Mouse (Mus musculus) kidney, postnatal 0 days (tissue): ENCODE data around the gene Arpc1a. TPM values are rescaled to one million over a fixed set of nuclear protein-coding genes. Genes with fewer than 3 reads are reported as not detected.
A peak's percentile ranks its signal among the peaks of the same experiment; 100 is the strongest.
"Not testable (repeated sequence)": the region's sequence is repeated elsewhere in the genome, so short reads cannot be mapped to it uniquely, and the experiment has no call there.

Experiments
- ATAC-seq: fragments of 200-750 bp; cut with Nextera tagmentation; replicated peaks from 2 replicates; pipeline ENCODE4 v1.8.0; 2017; ENCODE audit warnings: low read depth, moderate number of reproducible peaks, moderate TSS enrichment, moderate library complexity; ENCODE audit not compliant: low FRiP score
- DNase-seq: peaks from one replicate; pipeline ENCODE4 v3.0.0-alpha.2; 2016; ENCODE audit warnings: low spot score
- H3K27ac ChIP-seq: fragments of 300-500 bp; sonication (generic); 2 replicates; pipeline ENCODE4 v1.5.1; 2014; ENCODE audit warnings: mild to moderate bottlenecking
- H3K27me3 ChIP-seq: fragments of 300-500 bp; sonication (generic); 2 replicates; pipeline ENCODE4 v1.6.1; 2014; ENCODE audit warnings: low read length, mixed read lengths; ENCODE audit not compliant: insufficient read depth
- H3K36me3 ChIP-seq: fragments of 300-500 bp; sonication (generic); 2 replicates; pipeline ENCODE4 v1.6.1; 2014; ENCODE audit warnings: low read length, mixed read lengths; ENCODE audit not compliant: insufficient read depth
- H3K4me1 ChIP-seq: fragments of 300-500 bp; sonication (generic); replicated peaks from 2 replicates; pipeline ENCODE4 v1.6.1; 2014; ENCODE audit warnings: antibody characterized with exemption, low read length, mixed read lengths; ENCODE audit not compliant: insufficient read depth
- H3K4me2 ChIP-seq: fragments of 300-500 bp; sonication (generic); 2 replicates; pipeline ENCODE4 v1.6.1; 2014; ENCODE audit warnings: mild to moderate bottlenecking, low read length, moderate library complexity, mixed read lengths
- H3K4me3 ChIP-seq: fragments of 300-500 bp; sonication (generic); replicated peaks from 2 replicates; pipeline ENCODE4 v1.5.1; 2014; ENCODE audit warnings: low read depth, low read length
- H3K9ac ChIP-seq: fragments of 300-500 bp; sonication (generic); 2 replicates; pipeline ENCODE4 v1.6.1; 2014; ENCODE audit warnings: low read depth, low read length
- H3K9me3 ChIP-seq: fragments of 300-500 bp; sonication (generic); replicated peaks from 2 replicates; pipeline ENCODE4 v1.6.1; 2016; ENCODE audit warnings: low read length, inconsistent platforms, mixed read lengths
- CTCF ChIP-seq: IDR thresholded peaks from 2 replicates; pipeline ENCODE4 v1.5.1; 2016; ENCODE audit warnings: antibody characterized with exemption, low read depth, mild to moderate bottlenecking, moderate library complexity
- WGBS: fragments of 180-500 bp; shearing (Covaris S2); extraction: QIAGEN DNeasy Blood & Tissue Kit; methylation state at CpG from one replicate; pipeline ENCODE4 v1.1.7; 2014; 5-methylcytosine and 5-hydroxymethylcytosine counted together
- polyA plus RNA-seq: library from polyadenylated mRNA; unstranded; fragments of >200 nt; fragmentation: Nextera tagmentation; extraction: Ambion mirVana; gene quantifications from 2 replicates; pipeline ENCODE4 v1.2.1, GENCODE M21; 2015

The Arpc1a gene
- polyA plus RNA-seq, 1 experiment from 2014 or later: 145 TPM

DNA sequence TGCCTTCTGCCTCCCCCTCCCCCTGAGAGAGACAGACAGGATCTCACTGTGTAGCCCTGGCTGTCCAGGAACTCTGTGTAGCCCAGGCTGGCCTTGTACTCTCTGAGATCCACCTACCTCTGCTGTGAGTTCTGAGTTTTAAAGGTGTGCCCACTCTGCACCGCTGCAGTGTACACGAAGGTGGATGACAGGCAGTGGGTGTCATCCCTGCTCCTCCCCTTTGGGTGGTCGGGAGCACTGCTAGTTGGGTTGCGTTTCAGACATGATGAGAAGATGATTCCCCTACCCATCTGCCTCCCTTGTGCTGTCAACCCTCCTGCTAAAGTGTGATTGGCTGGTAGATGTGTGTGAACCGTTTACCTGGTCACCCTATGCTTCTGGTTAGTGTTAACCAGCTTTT is 34.8 kb downstream of the Arpc1a start:
- no peak for TF ChIP-seq CTCF
- WGBS: 91% methylated on average over 5 of the region's 5 CpGs
- H3K4me1 ChIP-seq: peaks cover 7% of the 10 kb centered on the region
- H3K36me3 ChIP-seq: 0 out of 2 replicates have a peak, but pooled peaks cover 4% of the 10 kb centered on the region
- no peak overlapping the region for H3K4me2 ChIP-seq
- no peak overlapping the region for H3K9ac ChIP-seq
- ATAC-seq: no peak
- H3K27me3 ChIP-seq: no peaks in the 10 kb centered on the region
- DNase-seq: no peak
- no peaks in the 10 kb centered on the region for H3K9me3 ChIP-seq
- H3K4me3 ChIP-seq: no peak overlapping the region
- H3K27ac ChIP-seq: no peak overlapping the region

DNA sequence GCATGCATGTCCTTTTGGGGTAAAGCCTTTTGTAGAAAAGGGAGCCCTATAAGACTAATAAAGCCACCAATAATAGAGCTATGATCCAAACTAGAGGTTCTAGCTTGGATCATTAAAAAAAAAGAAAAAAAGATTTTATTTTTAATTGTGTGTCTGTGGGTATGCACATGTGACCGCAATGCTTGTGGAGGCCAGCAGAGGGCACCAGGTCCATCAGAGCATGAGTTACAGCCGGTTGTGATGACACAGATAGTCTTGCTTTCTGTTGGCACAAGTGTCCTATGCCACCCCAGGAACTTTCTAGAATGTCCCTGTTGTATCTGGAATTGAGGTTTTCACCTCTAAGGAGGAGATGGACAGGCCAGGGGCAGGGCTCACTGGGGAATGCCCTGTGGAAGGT is 35.8 kb downstream of the Arpc1a start:
- no peak for ATAC-seq
- DNase-seq: no peak
- no peaks in the 10 kb centered on the region for H3K27me3 ChIP-seq

DNA sequence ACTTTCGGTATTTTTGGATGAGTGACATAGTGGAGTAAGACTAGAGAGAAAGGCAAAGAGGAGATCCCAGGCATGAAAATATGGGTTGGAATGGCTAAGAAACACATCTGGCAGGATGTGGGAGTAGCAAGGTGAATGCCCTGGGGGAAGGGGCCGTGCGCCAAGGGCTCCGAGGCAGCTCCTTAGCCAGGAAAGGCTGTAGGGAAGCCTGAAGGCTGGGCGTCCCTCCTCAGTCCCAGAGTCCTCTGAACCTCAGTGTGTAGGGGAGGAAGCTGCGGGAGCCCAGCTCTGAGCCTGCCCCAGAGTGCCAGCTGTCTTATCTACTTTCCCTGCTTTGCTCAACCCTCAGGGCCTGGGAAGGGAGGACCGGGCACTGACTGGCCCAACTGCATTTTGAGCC is 37.3 kb downstream of the Arpc1a start:
- peaks cover 26% of the 10 kb centered on the region for H3K36me3 ChIP-seq
- H3K9me3 ChIP-seq: no peaks in the 10 kb centered on the region
- ATAC-seq (no peak), DNase-seq (peak; percentile 16)
- WGBS: 30% methylated on average over 7 of the region's 7 CpGs
- peaks cover 7% of the 10 kb centered on the region for H3K4me1 ChIP-seq
- H3K4me3 ChIP-seq: no peak overlapping the region
- no peak overlapping the region for H3K9ac ChIP-seq
- H3K27me3 ChIP-seq: no peaks in the 10 kb centered on the region
- no peak overlapping the region for H3K27ac ChIP-seq
- no peak overlapping the region for H3K4me2 ChIP-seq
- TF ChIP-seq CTCF: no peak

More for the DNA sequence above, 35.8 kb downstream of the Arpc1a start:
- H3K36me3 ChIP-seq: peaks cover 13% of the 10 kb centered on the region
- no peak overlapping the region for H3K4me3 ChIP-seq
- H3K9ac ChIP-seq: no peak overlapping the region
- peak; percentile 48; the same call in 1 of the 2 replicates for TF ChIP-seq CTCF
- H3K27ac ChIP-seq: no peak overlapping the region
- H3K4me2 ChIP-seq: no peak overlapping the region
- H3K9me3 ChIP-seq: no peaks in the 10 kb centered on the region
- 98% methylated on average over 2 of the region's 2 CpGs for WGBS
- peaks cover 7% of the 10 kb centered on the region for H3K4me1 ChIP-seq

DNA sequence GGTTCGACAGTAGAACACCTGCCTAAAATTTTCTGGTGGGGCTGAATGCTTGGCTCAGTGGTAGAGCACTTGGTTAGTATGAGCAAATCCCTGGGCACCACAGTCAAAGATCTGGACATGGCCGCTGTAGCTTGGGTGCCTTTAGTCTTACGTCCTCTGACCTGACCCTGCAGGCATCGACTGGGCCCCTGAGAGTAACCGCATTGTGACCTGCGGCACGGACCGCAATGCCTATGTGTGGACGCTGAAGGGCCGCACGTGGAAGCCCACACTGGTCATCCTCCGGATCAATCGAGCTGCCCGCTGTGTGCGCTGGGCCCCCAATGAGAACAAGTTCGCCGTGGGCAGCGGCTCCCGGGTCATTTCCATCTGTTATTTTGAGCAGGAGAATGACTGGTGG is 39.8 kb downstream of the Arpc1a start:
- Histone ChIP-seq H3K27me3 (no peaks in the 10 kb centered on the region), H3K4me1 (peaks cover 7% of the 10 kb centered on the region), H3K9ac (no peak overlapping the region), H3K27ac (no peak overlapping the region), H3K36me3 (peaks cover 44% of the 10 kb centered on the region), H3K4me2 (no peak overlapping the region), H3K9me3 (no peaks in the 10 kb centered on the region), H3K4me3 (no peak overlapping the region)
- TF ChIP-seq CTCF: no peak
- DNase-seq (no peak), ATAC-seq (no peak)
- 91% methylated on average over 19 of the region's 19 CpGs for WGBS

DNA sequence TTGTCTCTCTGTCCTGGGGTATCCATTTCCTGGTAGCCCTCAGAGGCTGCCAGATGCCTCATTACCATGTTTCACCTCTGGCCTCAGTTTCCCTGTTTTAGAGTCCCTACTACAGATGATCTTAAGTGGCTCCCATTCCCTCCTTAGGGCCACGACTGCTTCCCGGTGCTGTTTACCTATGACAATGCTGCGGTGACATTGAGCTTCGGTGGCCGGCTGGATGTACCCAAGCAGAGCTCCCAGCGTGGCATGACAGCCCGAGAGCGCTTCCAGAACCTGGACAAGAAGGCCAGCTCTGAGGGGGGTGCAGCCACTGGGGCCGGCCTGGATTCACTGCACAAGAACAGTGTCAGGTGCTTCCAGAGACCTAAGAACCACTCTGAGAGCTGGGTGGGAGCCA is 43.0 kb downstream of the Arpc1a start:
- Histone ChIP-seq H3K27ac (no peak overlapping the region), H3K4me2 (no peak overlapping the region), H3K4me1 (no peaks in the 10 kb centered on the region), H3K4me3 (no peak overlapping the region), H3K36me3 (peaks cover 70% of the 10 kb centered on the region), H3K9ac (no peak overlapping the region), H3K27me3 (no peaks in the 10 kb centered on the region), H3K9me3 (no peaks in the 10 kb centered on the region)
- ATAC-seq (no peak), DNase-seq (no peak)
- no peak for TF ChIP-seq CTCF
- 91% methylated on average over 9 of the region's 9 CpGs for WGBS

- no peak for ATAC-seq
- 90% methylated on average over 4 of the region's 4 CpGs for WGBS
- H3K36me3 ChIP-seq: peaks cover 83% of the 10 kb centered on the region
These were observed 45.5 kb downstream of the Arpc1a start for GRCm38 (mm10) chr5:145129124-145129523.

DNA sequence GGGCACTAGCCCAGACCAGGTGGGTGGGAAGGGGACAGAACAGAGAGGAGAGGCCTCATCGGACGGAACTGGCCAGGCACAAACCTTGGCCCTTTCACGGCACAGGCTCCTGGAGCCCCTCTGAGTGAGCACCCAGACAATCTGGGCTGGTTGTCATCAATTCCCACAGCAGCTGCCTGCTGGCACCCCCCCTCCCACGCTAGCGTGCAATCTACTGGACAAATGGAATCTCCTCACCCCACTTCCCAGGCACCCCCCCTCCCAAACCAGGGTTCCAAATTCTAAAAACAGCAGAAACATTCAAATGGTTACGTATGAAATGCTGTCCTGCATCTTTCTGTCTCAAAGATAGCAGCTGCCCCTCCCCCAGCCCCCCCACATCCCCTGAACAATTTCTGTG is 46.1 kb downstream of the Arpc1a start:
- H3K36me3 ChIP-seq: peaks cover 83% of the 10 kb centered on the region
- not testable (repeated sequence) for ATAC-seq, H3K9ac ChIP-seq, H3K9me3 ChIP-seq, H3K27ac ChIP-seq, H3K4me2 ChIP-seq, DNase-seq, H3K4me3 ChIP-seq, H3K4me1 ChIP-seq, H3K27me3 ChIP-seq
- WGBS: 66% methylated on average over 4 of the region's 6 CpGs

More at GRCm38 (mm10) chr5:145129124-145129523, 45.5 kb downstream of the Arpc1a start:
- DNase-seq: no peak
- Histone ChIP-seq H3K9ac (no peak overlapping the region), H3K9me3 (no peaks in the 10 kb centered on the region), H3K4me2 (no peak overlapping the region), H3K27me3 (no peaks in the 10 kb centered on the region), H3K4me3 (no peak overlapping the region), H3K4me1 (no peaks in the 10 kb centered on the region), H3K27ac (no peak overlapping the region)
- TF ChIP-seq CTCF: no peak
